Mouse (Mus musculus) CD4-positive naive resting alpha-beta T cell, adult 57 days (primary cell): Measurements from ENCODE around the gene Olfr1186. TPM values are rescaled to one million over a fixed set of nuclear protein-coding genes. Genes with fewer than 3 reads are reported as not detected.

Experiments used
- total RNA-seq: library from RNA; stranded (reverse); gene quantifications from one replicate; pipeline ENCODE4 v1.2.4, GENCODE M21; 2023

Gene Olfr1186
- total RNA-seq, result not detected

GRCm38 (mm10) chr2:88518251-88518650 is at the start of gene Olfr1186:
Olfr1186 (plus strand) TSS chr2:88518551.

GRCm38 (mm10) chr2:88483298-88483697 is 35.1 kb upstream of the Olfr1186 start, which contains the start of gene Olfr1184:
Olfr1184 (plus strand) TSS chr2:88483598.

GRCm38 (mm10) chr2:88493020-88493419 is 25.3 kb upstream of the Olfr1186 start, which contains the start of gene Olfr1185-ps1:
Olfr1185-ps1 (plus strand) TSS chr2:88493320.

GRCm38 (mm10) chr2:88556635-88557034 is 38.3 kb downstream of the Olfr1186 start, which contains the start of gene Olfr1188:
Olfr1188 (plus strand) TSS chr2:88556935.

Other genes starting within 250 kb of the Olfr1186 start
- gene Olfr1173, start 238.7 kb upstream of the Olfr1186 start, total RNA-seq, result not detected
- gene Olfr1174-ps, start 203.4 kb upstream of the Olfr1186 start, total RNA-seq, result not detected
- gene Olfr1175-ps, start 191.3 kb upstream of the Olfr1186 start, total RNA-seq, result not detected
- not detected for gene Olfr1176, start 181.8 kb upstream of the Olfr1186 start, total RNA-seq
- gene Olfr1177-ps, start 172.1 kb upstream of the Olfr1186 start, total RNA-seq, result not detected
- not detected for gene Olfr1178, start 131.5 kb upstream of the Olfr1186 start, total RNA-seq
- gene Olfr1179, start 112.1 kb upstream of the Olfr1186 start, total RNA-seq, result not detected
- not detected for gene Olfr1180, start 99.4 kb upstream of the Olfr1186 start, total RNA-seq
- not detected for gene Olfr1181, start 92.4 kb upstream of the Olfr1186 start, total RNA-seq
- not detected for gene Gm13757, start 69.4 kb upstream of the Olfr1186 start, total RNA-seq
- not detected for gene Olfr1183, start 63.7 kb upstream of the Olfr1186 start, total RNA-seq
- not detected for gene Olfr1184, start 35.0 kb upstream of the Olfr1186 start, total RNA-seq
- gene Olfr1185-ps1, start 25.2 kb upstream of the Olfr1186 start, total RNA-seq, result not detected
- not detected for gene Olfr1188, start 38.4 kb downstream of the Olfr1186 start, total RNA-seq
- not detected for gene Olfr1189, start 67.9 kb downstream of the Olfr1186 start, total RNA-seq
- 0.09 TPM for gene Olfr1191-ps1, start 122.0 kb downstream of the Olfr1186 start, total RNA-seq
- not detected for gene Olfr1192-ps1, start 130.0 kb downstream of the Olfr1186 start, total RNA-seq
- gene Olfr1193, start 157.1 kb downstream of the Olfr1186 start, total RNA-seq, result not detected
- gene Olfr1195, start 170.6 kb downstream of the Olfr1186 start, total RNA-seq, result not detected
- gene Olfr1196, start 186.0 kb downstream of the Olfr1186 start, total RNA-seq, result not detected
- not detected for gene Olfr1197, start 213.8 kb downstream of the Olfr1186 start, total RNA-seq
- gene Olfr1198, start 232.8 kb downstream of the Olfr1186 start, total RNA-seq, result not detected
- not detected for gene Olfr1199, start 241.9 kb downstream of the Olfr1186 start, total RNA-seq